Mouse (Mus musculus): ENCODE data around the gene Slc12a1. TPM values are rescaled to one million over a fixed set of nuclear protein-coding genes. Genes with fewer than 3 reads are reported as not detected.

The Slc12a1 gene
- polyA plus RNA-seq (2012; rRNA removed; ENCODE audit: low replicate concordance) = not detected in 2 replicates

DNA sequence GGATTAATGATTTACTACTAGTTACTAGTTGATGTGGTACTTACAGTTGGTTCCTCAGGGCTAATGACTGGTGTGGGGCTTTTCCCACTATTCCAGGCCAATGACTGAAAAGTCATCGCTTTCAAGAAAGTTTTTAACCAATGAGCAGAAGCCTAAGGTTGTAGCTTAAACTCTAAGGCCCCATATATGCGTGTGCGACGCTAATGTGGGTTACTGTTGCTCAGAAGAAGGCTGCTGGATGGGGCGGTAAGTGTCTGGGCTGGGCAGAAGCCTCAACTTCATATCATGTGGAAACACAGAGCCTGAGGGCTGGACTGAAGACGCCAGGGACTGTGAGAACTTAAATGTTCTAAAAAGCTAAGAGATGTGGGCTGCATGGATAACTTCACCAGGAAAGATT is at the start of gene Slc12a1:
Gene Slc12a1, plus strand, starts transcription at position 118 of the 400 bp plus-strand sequence.

DNA sequence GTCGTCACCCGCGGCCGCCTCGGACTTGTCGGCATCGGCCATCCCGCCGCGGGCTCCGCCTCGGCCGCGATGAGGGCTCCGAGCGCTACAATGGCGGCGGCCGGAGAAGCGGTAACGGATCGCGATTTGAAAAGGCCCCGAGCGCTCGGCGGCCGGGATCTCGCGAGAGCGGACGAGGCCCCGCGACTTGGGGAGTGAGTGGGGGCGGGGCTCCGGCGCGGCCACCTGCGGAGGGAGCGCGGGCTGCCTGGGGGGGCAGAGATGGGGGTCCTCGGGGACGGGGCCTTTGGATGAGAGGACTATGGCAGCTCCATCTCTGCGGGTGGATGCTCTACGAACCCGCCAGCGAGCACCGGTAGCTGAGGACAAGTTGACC is 28.8 kb upstream of the Slc12a1 start, which contains the start of gene Myef2:
Gene Myef2, minus strand, starts transcription at position 185 of the 376 bp plus-strand sequence.

DNA sequence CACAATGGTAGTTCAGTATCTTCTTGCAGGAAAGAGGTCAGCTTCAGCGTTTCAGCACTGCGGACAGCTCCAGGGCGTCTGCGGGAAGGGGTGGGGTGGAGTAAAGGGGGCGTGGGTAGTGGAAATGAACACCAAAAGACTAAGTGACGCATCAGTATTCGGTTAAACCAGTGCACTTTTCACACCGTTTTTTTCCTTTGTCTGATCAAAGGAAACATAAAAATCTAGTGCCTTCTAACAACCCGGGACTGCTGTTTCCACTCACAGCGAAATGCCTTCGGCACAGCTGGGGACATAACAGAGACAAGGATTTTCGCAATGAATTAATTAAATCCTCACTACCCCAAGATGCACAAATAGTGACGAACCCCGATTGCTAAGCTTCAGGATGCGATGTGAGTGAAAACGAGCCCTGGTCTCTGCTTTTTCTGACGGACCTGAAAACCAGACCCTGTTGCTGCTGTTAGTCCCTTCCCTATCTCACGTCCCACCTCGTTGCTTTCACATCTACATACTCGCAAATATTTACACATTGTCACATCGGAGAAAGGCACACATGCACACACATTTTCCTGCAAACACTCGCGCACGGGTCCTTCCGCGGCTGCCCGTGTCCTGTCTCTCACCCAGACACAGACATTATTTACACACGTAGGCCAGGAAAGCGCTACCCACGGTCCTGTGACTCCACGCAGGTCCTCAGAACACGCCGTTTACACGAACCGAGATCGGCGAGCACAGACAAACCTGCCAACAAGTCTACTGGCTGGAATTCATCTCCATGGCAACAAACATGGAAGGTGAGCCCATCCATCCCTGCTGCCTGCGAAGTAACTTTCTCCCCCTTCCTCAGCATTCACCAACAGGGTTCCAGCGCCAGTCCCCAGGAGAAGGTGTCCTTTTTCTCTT is 16.1 kb upstream of the Slc12a1 start, which contains the start of gene Ctxn2:
Gene Ctxn2, plus strand, starts transcription at position 790 of the 909 bp plus-strand sequence.

DNA sequence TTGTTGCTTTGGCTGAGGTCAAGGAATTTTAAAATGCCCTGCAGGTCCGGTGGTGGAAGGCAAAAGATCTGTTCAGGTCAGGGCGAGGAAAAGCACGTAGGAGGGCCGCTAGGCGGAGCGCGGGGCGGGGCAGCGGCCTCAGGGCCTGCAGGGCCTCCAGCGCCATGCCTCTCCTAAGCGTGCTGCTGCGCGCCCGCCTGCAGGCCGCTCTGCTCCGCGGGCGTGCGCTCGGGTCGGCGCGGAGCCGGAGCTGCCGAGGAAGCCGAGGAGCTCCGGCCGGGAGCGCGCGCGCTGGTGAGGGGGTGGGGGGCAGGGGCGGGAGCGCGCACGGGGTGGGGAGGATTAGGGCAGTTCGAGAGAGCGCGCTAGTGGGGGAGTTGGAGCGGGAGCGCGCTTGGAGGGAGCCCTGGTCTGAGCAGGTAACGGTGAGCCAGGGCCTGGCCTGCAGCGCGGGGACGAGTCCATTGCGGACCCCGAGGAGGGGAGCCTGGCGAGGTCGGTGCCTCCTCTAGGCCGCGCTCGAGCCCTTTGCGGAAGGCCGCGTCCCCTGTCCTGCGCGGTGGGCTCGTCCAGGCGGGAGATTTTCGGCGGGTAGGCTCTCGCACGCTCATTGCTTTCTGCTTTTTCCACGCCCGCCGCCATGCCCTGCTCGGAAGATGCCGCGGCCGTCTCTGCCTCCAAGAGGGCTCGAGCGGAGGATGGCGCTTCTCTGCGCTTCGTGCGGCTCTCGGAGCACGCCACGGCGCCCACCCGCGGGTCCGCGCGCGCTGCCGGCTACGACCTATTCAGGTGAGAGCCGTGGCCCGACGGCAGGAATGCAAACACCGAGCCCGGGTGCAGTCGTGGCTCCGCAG is 95.0 kb downstream of the Slc12a1 start, which contains the start of gene Dut:
Gene Dut, plus strand, starts transcription at position 83 of the 854 bp plus-strand sequence.

Other genes starting within 250 kb of the Slc12a1 start
- gene Slc24a5, start 84.4 kb upstream of the Slc12a1 start, polyA plus RNA-seq (2012; rRNA removed; ENCODE audit: low replicate concordance) = not detected in 2 replicates
- gene Myef2, start 28.8 kb upstream of the Slc12a1 start, polyA plus RNA-seq (2012; rRNA removed; ENCODE audit: low replicate concordance) = 4.6 and 11.5 TPM in 2 replicates
- gene Ctxn2, start 15.8 kb upstream of the Slc12a1 start, polyA plus RNA-seq (2012; rRNA removed; ENCODE audit: low replicate concordance) = not detected in 2 replicates
- gene Dut, start 94.7 kb downstream of the Slc12a1 start, polyA plus RNA-seq (2012; rRNA removed; ENCODE audit: low replicate concordance) = 10.6 and 21.5 TPM in 2 replicates